18 mouse cellular contexts compared by ENCODE assay signal in the genomic region with DNA sequence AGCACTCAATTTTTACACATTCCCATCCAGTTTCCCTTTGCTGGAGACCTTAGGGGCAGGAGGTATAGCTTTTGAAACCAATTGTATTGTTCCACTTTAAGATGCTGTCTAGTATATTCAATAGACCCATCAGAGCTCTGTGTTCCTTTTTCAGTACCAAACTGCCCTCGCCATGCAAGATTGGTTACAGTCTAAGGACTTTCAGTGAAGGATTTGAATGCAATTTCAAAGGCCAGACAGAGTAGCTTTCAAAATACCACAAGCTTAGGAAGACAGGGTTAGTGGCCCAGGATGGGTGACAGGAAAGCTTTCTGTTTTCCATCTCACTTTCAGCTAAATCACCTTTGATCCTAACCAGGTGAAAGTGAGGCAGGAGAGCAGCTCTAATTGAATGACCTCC.
"Had no signal": no experiment of that assay in that cellular context is flagged by ENCODE, and none has a peak within 500 bp of the region (broad histone marks: within the 10 kb centered on the region; RNA-seq: fewer than 3 reads in every experiment).

No protein-coding gene starts in this region.

- H3K9me3 ChIP-seq: kidney, embryonic 15.5 days; liver, embryonic 13.5 days; neural tube, embryonic 13.5 days; stomach, embryonic 15.5 days had no signal

- H3K4me1 ChIP-seq: liver, embryonic 13.5 days; stomach, embryonic 15.5 days had no signal

- H3K4me3 ChIP-seq: kidney, embryonic 15.5 days; left cerebral cortex, adult 2 months; liver, embryonic 13.5 days; myocyte; neural tube, embryonic 13.5 days; stomach, embryonic 15.5 days had no signal

- H3K4me2 ChIP-seq: kidney, embryonic 15.5 days; liver, embryonic 13.5 days; neural tube, embryonic 13.5 days; stomach, embryonic 15.5 days had no signal

- H3K27ac ChIP-seq: kidney, embryonic 15.5 days; left cerebral cortex, adult 2 months; liver, embryonic 13.5 days; neural tube, embryonic 13.5 days; stomach, embryonic 15.5 days had no signal

- H3K36me3 ChIP-seq: kidney, embryonic 15.5 days; liver, embryonic 13.5 days; neural tube, embryonic 13.5 days; stomach, embryonic 15.5 days had no signal

- H3K27me3 ChIP-seq: kidney, embryonic 15.5 days; liver, embryonic 13.5 days; neural tube, embryonic 13.5 days; stomach, embryonic 15.5 days had no signal

- H3K9ac ChIP-seq: kidney, embryonic 15.5 days; liver, embryonic 13.5 days; neural tube, embryonic 13.5 days; stomach, embryonic 15.5 days had no signal

- DNase-seq: kidney, adult 11 months; kidney, adult 8-10 months; kidney, postnatal 10 days; kidney, postnatal 36 days; layer of hippocampus, postnatal 36 days; liver, embryonic 13.5 days; lung, adult 2 months; lung, postnatal 14 days; lung, postnatal 4 days; retina, postnatal 1 day; right cerebral cortex, postnatal 25 days; spleen, adult 18-20 months; thymus, postnatal 25 days had no signal
